Mouse (Mus musculus): Measurements from ENCODE around the gene Gpr137.
"Not testable (repeated sequence)": the region's sequence is repeated elsewhere in the genome, so short reads cannot be mapped to it uniquely, and the experiment has no call there.

The Gpr137 gene

DNA sequence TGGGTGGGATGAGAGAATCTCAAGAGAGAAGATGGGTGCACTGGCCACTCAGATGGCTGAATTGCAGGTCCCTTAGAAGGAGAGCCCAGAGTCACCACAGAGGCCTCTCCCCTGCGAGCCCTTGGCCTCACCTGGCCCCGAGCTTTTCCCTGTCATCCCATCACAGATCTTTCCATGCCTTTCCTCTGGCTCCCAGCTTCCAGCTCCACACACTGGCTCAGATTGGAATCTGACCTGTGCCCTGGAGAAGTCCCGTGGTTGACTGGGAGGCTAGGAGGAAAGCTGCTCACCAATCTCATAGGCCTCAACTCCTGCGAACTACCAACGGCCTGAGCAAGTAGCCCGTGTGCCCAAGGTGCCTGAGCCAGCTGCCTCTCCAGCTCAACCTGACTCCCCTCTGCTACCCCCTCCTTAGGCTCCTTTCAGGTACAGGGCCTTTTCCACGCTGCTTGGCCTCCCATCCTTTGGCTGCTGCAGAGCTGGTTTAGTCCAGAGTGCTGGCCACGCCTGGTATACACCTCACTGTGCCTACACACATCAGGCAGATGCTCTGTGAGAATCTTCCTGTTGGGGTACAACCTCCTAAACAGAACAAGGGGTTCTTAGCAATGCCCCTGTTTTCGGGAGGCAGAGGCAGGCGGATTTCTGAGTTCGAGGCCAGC is 36.7 kb downstream of the Gpr137 start:
- no peak for DNase-seq (ENCODE audit: low spot score)

DNA sequence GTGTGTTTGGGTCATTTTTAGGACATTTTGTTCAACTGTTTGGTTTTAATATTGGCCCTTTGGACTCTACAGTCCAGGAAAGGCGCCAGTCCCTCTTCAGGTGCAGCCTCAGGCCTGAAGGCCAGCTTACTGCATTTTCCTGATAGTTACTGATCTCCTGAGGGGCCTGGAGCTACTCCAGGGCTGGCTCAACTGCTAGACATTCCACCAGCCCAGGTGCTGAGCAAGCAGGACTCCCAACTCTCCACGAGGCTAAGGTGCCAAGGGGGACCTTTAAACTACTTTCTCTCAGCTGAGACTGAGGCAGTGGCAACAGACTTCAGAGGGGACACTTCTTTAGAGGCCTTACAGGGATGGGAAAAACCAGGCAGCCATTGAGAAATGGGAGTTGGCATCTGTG is 37.4 kb downstream of the Gpr137 start:
- DNase-seq (ENCODE audit: low spot score) = no peak

DNA sequence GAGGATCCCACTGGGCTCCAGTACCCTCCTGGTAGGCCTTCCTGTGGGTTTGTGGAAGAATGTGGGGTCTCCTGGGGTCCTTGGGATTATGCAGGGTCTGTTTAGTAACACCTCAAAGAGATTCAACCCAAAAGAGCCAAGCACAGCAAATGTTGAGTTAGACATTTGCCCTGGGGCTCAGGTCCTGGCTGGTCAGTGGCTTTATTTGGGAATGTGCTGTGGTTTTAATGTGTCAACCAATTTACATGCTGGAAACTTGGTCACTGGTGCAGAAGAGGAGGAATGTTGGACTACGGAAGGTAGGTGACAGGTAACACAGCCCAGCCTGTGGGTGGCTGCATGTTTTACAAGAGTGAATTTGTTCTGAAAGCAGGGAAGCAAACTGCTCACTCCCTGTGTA is 39.2 kb downstream of the Gpr137 start:
- DNase-seq (ENCODE audit: low spot score) = no peak

DNA sequence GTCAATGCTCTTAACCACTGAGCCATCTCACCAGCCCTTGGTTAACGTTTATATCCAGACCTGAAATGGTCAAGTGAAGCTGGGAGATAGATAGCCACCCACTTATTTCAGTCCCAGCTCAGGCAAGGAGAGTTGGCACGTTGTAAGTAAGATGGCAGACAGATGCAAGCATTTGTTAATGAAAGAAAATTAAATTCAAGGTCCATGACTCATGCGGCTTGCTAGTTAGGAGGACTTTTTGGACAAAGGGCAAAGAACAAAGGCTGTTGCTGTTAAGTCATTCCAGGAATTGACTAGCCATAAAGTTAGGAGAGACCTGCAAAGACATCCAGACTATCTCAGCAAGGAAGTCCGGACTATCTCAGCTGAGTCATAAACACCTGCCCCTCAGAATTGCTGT is 42.6 kb downstream of the Gpr137 start:
- DNase-seq (ENCODE audit: low spot score) = no peak

DNA sequence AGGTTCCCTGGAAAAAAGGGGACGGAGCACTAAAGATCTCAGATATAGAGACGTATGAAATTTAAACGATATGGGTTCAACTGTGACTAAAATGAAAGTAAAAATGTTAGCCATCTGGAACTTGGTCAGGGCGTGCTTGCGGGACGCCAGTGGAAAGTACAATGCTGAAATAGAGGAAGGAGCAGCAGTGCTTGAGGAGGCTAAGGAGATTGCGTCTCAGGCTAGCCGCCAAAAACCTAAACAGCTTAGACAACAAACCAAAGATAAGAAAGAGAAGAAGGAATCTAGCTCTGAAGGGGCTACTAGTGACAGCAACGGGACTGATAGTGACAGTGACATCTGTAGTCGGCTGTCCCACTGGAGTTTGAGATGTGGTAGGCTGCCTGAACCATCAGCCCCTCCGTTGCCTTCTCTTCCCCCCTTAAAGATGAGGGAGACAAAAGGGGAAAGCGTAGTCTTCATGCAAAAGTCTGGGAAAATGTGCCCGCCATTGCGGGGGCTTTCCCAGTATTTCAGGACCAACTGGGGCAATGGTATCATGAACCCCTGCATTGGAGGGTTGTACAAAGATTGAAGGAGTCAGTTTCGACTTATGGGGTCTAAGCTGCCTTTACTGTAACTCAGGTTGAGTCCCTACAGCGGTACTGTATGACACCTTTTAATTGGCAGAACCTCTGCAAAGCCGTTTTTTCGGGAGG is 46.5 kb downstream of the Gpr137 start:
- not testable (repeated sequence) for DNase-seq (ENCODE audit: low spot score)

DNA sequence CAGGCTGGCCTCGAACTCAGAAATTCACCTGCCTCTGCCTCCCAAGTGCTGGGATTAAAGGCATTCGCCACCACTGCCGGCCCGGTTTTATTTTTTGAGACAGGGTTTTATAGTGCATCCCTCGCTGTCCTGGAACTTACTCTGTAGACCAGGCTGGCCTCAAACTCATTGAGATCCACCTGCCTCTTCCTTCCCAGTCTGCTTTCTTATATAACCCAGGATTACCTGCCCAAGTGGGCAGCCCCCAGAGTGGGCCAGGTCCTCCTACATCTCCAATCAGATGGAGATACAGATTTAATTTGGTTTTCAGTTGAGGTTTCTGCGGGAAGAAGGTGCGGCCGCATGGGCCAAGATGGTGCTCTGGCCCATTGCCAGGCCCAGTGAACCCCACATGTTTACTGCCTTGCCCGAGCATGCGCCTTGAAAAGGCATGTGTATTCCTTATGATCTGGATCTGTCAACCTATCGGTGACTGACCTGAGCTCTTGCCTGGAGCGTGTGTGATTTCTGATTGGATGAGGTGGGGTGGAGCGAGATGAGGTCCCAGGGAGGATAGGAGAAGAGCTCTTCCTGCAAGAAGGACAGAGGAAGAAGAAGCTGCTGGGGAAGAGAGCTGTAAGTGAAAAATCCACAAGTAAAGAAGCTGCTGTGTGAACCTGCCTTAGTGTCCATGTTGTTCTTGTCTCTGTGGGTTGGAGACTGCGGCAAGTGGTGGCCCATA is 48.4 kb downstream of the Gpr137 start:
- DNase-seq (ENCODE audit: low spot score) = no peak

DNA sequence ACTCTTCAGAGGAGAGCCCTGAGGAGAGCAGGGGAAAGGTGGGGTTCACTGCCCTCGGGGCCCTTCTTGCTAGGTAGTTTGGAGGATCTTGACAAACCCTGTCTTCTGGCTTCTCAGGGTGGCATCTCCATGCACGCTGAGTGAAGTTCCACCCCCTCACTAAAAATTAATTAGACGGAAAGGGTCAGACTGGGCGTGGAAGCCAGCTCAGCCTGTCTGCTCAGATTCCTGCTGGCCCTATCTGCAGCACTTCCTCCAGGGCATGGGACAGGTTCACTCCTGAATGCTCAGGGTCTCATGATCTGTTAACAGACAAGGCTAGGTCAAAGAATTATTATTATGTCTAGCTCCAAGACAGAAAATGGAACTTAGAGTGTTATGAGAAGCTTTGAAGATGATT is 49.8 kb downstream of the Gpr137 start:
- DNase-seq (ENCODE audit: low spot score) = no peak

Measured in ovary, postnatal 14 days (tissue).